Mouse (Mus musculus): ENCODE data around the gene Prkar1a. TPM values are rescaled to one million over a fixed set of nuclear protein-coding genes. Genes with fewer than 3 reads are reported as not detected.
"Not testable (repeated sequence)": the region's sequence is repeated elsewhere in the genome, so short reads cannot be mapped to it uniquely, and the experiment has no call there.

Prkar1a gene
- polyA plus RNA-seq (2015; fragmentation: Nextera tagmentation; extraction: Ambion mirVana) = 472 and 496 TPM in 2 replicates

DNA sequence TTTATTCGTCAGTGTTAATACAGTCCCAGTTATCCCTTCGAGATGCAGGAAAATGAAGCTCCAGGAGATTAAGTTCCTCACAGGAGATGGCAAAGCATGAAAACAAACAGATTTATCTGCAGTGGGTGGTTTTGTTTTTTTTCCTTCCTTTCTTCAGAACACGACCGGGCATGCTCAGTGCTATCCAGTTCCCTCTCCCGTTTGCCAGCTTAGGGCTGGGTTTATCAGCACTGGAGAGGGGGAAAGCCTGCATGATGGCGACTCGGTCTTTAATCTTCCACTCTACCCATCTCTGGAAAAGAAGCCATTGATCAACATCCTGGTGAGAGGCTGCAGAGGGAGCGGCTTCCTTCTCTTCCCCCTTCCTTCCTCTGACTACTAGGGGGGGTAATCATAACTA is at the start of gene Prkar1a:
Gene Prkar1a, plus strand, starts transcription at position 200 of the 400 bp plus-strand sequence.
- H3K9me3 ChIP-seq = no peaks in the 10 kb centered on the region
- 41% methylated on average over 8 of the region's 8 CpGs for WGBS
- peak within 1 kb of the TSS; percentile 97 for H3K27ac ChIP-seq (replicated peaks)

DNA sequence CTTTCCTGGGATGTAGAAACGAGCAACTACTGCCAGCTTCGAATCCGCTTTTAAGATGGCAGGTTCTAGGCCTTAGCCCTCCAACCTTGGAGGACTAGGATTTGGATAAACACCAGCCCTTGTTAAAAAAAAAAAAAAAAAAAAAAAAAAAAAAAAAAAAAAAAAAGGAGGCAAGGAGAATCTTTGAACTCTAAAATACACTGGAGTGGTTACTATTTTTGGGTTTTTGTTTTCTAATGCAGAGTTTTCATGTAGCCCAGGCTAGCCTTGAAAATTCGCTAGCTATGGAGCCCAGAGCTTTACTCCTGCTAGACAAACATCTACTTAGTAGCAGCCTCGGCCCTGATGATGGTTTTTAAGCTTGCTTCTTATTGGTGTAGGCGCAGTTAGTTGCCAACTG is 41.6 kb upstream of the Prkar1a start:
- no peaks in the 10 kb centered on the region for H3K36me3 ChIP-seq

More for the DNA sequence above, at the start of gene Prkar1a:
- Histone ChIP-seq H3K4me1 (peaks cover 43% of the 10 kb centered on the region), H3K27me3 (no peaks in the 10 kb centered on the region), H3K9ac (replicated peaks) (peak within 1 kb of the TSS; percentile 96), H3K4me3 (peak within 1 kb of the TSS; percentile 79), H3K36me3 (peaks cover 7% of the 10 kb centered on the region; the same call in 1 of the 2 replicates), H3K4me2 (replicated peaks) (peak within 1 kb of the TSS; percentile 63)
- ATAC-seq (replicated peaks) = no peak

DNA sequence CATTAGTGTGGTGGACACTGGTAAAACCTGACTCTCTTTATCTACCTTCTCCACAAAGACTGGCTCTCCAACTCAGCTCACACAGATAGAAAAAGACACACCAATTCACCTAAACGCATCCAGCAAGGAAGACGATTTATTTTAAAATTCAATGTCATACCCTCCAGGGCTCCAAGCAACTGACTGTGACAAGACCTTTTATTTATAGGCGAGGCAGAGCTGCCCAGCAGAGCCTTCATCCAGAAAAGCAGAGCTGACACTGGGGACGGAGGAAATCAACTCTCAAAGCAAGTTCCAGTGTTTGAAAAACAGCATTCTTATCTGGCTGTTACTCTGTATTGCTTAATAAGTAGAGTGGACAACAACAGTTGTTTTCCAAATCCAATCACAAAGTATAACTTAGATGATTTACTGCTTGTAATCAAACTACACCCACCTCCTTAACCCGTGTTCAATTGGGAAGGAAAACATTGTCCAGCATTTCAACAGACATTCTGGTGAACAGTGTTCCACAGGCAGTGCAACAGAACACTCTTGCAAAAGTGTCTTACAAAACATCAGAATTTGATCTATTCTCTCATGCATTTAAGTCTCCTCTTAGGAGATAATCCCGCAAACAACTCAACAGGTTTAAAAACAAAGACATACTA is 40.1 kb upstream of the Prkar1a start:
- WGBS = 85% methylated on average over 6 of the region's 6 CpGs
- no peak overlapping the region for H3K27ac ChIP-seq (replicated peaks)
- H3K27me3 ChIP-seq = 0 out of 2 replicates have a peak, but pooled peaks cover 7% of the 10 kb centered on the region
- no peak for ATAC-seq (replicated peaks)
- H3K9me3 ChIP-seq = no peaks in the 10 kb centered on the region
- no peak overlapping the region for H3K4me3 ChIP-seq
- no peak overlapping the region for H3K4me2 ChIP-seq (replicated peaks)
- no peak overlapping the region for H3K9ac ChIP-seq (replicated peaks)
- peaks cover 13% of the 10 kb centered on the region for H3K4me1 ChIP-seq
- H3K36me3 ChIP-seq = no peaks in the 10 kb centered on the region

More for the DNA sequence above, 41.6 kb upstream of the Prkar1a start:
- ATAC-seq (replicated peaks) = no peak
- Histone ChIP-seq H3K4me2 (replicated peaks) (no peak overlapping the region), H3K9me3 (no peaks in the 10 kb centered on the region), H3K9ac (replicated peaks) (no peak overlapping the region), H3K4me1 (peaks cover 13% of the 10 kb centered on the region), H3K27ac (replicated peaks) (no peak overlapping the region), H3K27me3 (no peaks in the 10 kb centered on the region), H3K4me3 (no peak overlapping the region)
- 71% methylated on average over 6 of the region's 6 CpGs for WGBS

DNA sequence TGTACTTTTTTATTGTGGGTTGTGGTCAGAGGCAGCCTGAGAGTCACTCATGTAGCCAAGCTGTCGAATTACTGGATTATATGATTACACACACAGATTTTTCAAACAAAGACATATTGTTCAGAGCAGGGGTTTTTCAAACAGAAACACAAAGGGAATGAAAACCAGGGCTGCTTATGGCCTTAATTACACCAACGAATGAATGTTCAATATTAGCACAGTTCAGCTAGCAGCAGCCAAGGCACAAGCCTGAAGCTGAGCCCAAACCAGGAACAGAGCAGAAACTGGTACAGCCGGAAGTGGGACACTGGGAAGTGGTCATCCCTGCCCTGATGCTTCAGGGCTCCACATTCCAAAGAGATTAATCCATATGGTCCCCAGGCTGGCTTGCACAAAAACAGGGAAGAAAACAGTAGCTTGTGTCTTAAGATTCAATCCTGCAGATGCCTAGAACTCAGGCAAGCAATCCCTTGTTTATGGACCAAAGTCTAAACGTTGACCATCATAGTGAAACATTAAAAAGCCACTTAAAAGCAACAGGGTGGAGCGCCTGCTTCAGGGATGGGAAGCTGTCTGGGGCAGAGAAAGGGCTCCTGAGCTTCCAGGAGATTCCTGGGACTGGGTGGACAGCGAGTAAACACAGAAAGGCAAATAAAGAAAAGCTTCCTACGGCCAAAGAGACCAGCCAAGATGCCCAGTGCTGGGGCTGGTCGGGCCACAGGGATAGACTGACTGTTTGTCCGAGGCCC is 39.0 kb upstream of the Prkar1a start:
- Histone ChIP-seq H3K27ac (replicated peaks) (no peak overlapping the region), H3K4me1 (peaks cover 13% of the 10 kb centered on the region)

DNA sequence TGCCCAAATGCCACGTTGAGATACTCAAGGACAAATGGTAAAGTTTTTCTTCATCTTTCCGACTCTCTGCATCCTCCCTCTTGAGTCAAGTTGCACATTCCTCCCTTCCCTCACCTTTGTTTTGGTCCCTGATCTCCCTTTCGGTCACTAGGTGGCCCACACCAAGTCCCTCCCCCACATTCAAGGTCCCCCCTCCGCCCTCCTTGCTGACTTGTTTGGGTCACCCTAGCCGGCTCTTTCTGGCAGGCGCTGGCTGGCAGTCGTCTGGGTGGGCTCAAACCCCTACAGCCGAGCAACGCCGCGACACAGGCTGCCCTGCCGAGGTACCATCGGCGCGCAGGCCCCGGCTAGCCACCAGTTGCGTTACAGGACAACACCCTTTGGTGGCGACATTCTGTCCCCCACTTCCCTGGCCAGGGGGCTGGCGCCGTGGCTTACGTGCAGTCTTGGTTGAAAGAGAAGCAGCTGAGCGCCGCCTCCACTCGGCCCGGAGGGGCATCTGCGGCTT is 38.4 kb upstream of the Prkar1a start:
- H3K36me3 ChIP-seq = no peaks in the 10 kb centered on the region
- peaks cover 13% of the 10 kb centered on the region for H3K4me1 ChIP-seq

More for the DNA sequence above, 39.0 kb upstream of the Prkar1a start:
- H3K36me3 ChIP-seq = no peaks in the 10 kb centered on the region
- 0 out of 2 replicates have a peak, but pooled peaks cover 7% of the 10 kb centered on the region for H3K27me3 ChIP-seq
- WGBS = 7% methylated on average over 9 of the region's 9 CpGs
- no peaks in the 10 kb centered on the region for H3K9me3 ChIP-seq
- H3K9ac ChIP-seq (replicated peaks) = peak overlapping the region; percentile 56
- no peak for ATAC-seq (replicated peaks)
- peak overlapping the region; percentile 80 for H3K4me2 ChIP-seq (replicated peaks)
- peak overlapping the region; percentile 68 for H3K4me3 ChIP-seq

DNA sequence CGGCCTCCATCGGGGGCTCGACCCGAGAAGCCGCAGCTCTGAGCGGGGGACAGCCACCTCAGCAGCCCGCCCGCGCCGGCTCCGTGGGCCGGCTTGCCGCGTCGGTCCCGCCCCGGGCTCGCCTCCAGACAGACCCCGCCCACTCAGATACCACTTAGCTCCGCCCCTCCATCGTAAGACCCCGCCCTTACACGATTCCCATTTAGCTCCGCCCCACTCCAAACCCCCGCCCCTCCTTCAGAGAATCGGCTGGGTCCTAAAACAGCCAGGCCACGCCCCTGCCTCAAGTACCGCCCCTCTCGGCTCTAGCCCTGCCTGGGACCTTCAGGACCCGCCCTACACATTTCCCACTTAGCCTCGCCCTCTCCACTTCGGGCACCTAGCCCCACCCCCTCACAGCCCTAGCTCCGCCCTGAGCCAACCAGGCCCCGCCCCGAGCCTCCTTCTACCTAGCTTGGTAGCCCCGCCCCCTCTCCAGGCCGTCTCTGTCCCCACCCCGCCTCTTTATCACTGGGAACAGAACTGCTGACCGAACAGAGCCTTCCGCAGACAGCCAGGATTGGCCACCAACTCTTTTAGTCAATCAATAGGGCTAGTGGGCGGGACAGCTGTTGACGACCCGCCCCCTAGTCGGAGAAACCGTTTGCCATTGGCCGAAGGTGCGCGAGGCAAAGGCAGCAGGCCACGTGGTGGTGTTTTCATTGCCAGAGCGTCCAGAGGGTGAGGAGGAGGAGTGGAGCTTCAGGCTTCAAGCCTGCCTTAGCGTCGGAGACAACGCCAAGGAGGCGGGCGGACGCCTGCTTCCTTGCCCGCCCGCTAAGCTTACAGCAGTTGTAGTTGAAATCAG is 37.7 kb upstream of the Prkar1a start, which contains the start of gene Wipi1:
Gene Wipi1, minus strand, starts transcription at position 665 of the 847 bp plus-strand sequence.
- Histone ChIP-seq H3K9me3 (no peaks in the 10 kb centered on the region), H3K4me1 (peaks cover 14% of the 10 kb centered on the region), H3K9ac (replicated peaks) (peak within 1 kb of the TSS; percentile 56), H3K36me3 (no peaks in the 10 kb centered on the region), H3K4me3 (peak within 1 kb of the TSS; percentile 68), H3K27me3 (0 out of 2 replicates have a peak, but pooled peaks cover 7% of the 10 kb centered on the region), H3K27ac (replicated peaks) (peak within 1 kb of the TSS; percentile 47; the same call in 1 of the 2 replicates), H3K4me2 (replicated peaks) (peak within 1 kb of the TSS; percentile 80)
- peak; percentile 96 for ATAC-seq (replicated peaks)
- WGBS = under 1% methylated on average over 56 of the region's 58 CpGs

More for the DNA sequence above, 38.4 kb upstream of the Prkar1a start:
- Histone ChIP-seq H3K9ac (replicated peaks) (peak overlapping the region; percentile 56), H3K27ac (replicated peaks) (peak overlapping the region; percentile 47; the same call in 1 of the 2 replicates), H3K4me2 (replicated peaks) (peak overlapping the region; percentile 80), H3K9me3 (no peaks in the 10 kb centered on the region), H3K27me3 (0 out of 2 replicates have a peak, but pooled peaks cover 7% of the 10 kb centered on the region), H3K4me3 (peak overlapping the region; percentile 68)
- no peak; the same call in 1 of the 2 replicates for ATAC-seq (replicated peaks)
- WGBS = 0% methylated on average over 26 of the region's 26 CpGs

DNA sequence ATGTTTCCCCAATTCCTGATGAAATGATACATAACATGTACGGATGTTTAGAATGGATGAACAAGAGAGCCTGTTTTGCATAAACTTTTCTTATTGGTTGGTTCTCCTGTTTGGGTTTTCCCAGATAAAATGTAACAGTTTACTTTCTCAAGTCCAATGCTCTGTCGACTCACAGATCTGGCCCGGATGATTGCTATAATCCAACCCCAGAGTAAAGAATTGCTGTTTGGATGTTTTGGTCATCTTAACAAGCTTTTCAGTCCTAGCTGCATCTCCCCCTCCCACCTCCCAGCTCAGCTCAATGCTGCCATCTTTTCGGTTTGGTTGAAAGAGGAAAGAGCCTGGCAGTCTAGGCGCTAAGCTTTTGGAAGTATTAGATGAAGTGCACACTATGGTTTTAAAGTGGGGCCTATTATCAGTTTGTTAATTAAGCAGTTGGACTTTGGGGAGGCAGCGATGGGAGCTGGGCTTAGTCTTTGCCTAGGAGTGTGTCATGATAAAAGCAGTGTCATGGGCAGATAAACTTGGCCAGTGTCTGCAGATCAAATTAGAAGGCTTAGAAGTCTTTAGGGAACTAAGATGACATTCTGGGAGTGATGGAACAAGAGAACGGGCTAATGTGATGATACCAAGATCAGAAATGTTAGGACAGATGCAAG is 36.2 kb upstream of the Prkar1a start:
- H3K9me3 ChIP-seq = no peaks in the 10 kb centered on the region
- H3K36me3 ChIP-seq = no peaks in the 10 kb centered on the region
- H3K27me3 ChIP-seq = 0 out of 2 replicates have a peak, but pooled peaks cover 7% of the 10 kb centered on the region
- no peak for ATAC-seq (replicated peaks)
- no peak overlapping the region for H3K4me2 ChIP-seq (replicated peaks)
- H3K9ac ChIP-seq (replicated peaks) = no peak overlapping the region
- H3K4me1 ChIP-seq = peaks cover 18% of the 10 kb centered on the region
- no peak overlapping the region for H3K27ac ChIP-seq (replicated peaks)
- 58% methylated on average over 7 of the region's 7 CpGs for WGBS
- H3K4me3 ChIP-seq = no peak overlapping the region

DNA sequence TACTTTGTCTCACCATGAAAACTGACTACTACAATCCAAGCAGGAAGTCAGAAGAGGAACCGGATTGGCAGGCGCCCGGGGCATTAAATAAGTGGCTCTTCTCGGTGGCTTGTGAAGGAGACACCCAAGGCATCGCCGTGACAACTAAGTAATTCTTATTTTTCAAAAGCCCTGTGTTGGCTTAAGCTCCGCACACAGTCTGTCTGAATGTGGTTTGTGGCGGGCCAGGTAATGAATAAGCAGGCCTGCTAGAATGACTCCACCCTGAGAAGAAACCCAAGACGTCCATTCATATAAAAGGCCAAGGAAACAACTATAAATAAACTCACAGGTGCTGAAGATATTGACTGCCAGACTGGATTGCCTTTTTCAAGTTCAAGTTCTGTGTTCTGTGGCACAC is 33.9 kb upstream of the Prkar1a start:
- no peaks in the 10 kb centered on the region for H3K9me3 ChIP-seq
- H3K4me2 ChIP-seq (replicated peaks) = no peak overlapping the region
- 51% methylated on average over 9 of the region's 9 CpGs for WGBS
- no peak for ATAC-seq (replicated peaks)
- no peak overlapping the region for H3K4me3 ChIP-seq
- no peak overlapping the region for H3K27ac ChIP-seq (replicated peaks)
- H3K36me3 ChIP-seq = no peaks in the 10 kb centered on the region
- no peak overlapping the region for H3K9ac ChIP-seq (replicated peaks)
- peaks cover 11% of the 10 kb centered on the region for H3K4me1 ChIP-seq
- H3K27me3 ChIP-seq = 0 out of 2 replicates have a peak, but pooled peaks cover 7% of the 10 kb centered on the region

DNA sequence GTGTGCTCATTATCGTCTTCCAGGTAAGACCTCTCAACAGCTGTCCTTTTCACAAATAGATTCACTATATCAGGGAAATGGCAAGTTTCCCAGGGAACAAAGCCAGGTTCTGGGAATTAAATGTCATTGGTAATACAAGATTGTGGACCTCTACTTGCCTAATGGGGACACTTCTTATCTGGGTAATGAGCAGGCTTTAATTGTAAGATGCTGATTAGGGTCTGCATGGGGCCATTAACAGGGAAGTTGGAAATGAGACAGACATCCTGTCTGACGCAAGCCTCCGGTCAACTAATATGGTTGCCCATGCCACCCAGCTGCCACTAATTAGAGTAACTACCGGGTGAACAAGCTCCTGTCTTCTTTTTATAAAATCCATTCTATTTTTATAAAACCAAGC is 32.9 kb upstream of the Prkar1a start:
- H3K27ac ChIP-seq (replicated peaks) = no peak overlapping the region; the same call in 1 of the 2 replicates
- 34% methylated on average over 4 of the region's 4 CpGs for WGBS
- peaks cover 5% of the 10 kb centered on the region for H3K4me1 ChIP-seq
- H3K9ac ChIP-seq (replicated peaks) = no peak overlapping the region
- 0 out of 2 replicates have a peak, but pooled peaks cover 7% of the 10 kb centered on the region for H3K27me3 ChIP-seq
- no peak for ATAC-seq (replicated peaks)
- H3K9me3 ChIP-seq = no peaks in the 10 kb centered on the region
- H3K4me2 ChIP-seq (replicated peaks) = no peak overlapping the region
- no peaks in the 10 kb centered on the region for H3K36me3 ChIP-seq
- no peak overlapping the region for H3K4me3 ChIP-seq

DNA sequence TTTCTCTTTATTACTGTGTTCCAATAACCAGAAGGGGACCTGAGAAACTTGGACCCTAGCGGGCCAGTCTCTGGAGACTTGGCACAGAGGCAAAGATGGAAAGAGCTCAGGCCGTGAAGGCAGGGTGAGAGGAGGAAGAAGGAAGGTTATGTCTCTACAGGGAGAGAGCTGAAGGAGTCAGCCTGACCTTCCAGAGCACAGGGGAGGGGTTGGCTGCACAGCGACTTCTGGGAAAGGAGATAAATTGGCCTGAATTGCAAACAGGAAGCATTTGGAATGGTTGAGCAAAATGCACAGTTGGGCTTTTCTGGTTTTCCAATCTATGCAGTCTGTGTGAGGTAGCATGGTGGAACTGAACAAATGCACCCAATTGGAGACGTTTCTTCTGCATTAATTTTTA is 32.4 kb upstream of the Prkar1a start:
- Histone ChIP-seq H3K4me3 (no peak overlapping the region), H3K9me3 (no peaks in the 10 kb centered on the region), H3K27me3 (0 out of 2 replicates have a peak, but pooled peaks cover 7% of the 10 kb centered on the region), H3K9ac (replicated peaks) (no peak overlapping the region), H3K4me1 (peaks cover 5% of the 10 kb centered on the region), H3K27ac (replicated peaks) (no peak overlapping the region; the same call in 1 of the 2 replicates), H3K36me3 (no peaks in the 10 kb centered on the region), H3K4me2 (replicated peaks) (no peak overlapping the region)
- ATAC-seq (replicated peaks) = no peak
- 50% methylated on average over 4 of the region's 4 CpGs for whole genome bisulfite sequencing

DNA sequence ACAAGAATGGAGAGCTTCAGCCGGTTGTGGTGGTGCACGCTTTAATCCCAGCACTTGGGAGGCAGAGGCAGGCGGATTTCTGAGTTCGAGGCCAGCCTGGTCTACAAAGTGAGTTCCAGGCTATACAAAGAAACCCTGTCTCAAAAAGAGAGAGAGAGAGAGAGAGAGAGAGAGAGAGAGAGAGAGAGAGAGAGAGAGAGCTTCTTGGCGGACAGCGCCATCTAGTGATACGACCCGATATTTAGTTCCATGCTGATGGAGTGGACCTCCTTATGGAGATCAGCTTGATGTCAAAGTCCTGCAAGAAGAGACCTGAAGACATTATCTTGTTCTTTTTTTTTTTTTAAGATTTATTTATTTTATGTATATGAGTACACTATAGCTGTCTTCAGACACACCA is 30.1 kb upstream of the Prkar1a start:
- not testable (repeated sequence) for H3K27ac ChIP-seq (replicated peaks); H3K4me3 ChIP-seq; H3K27me3 ChIP-seq; H3K36me3 ChIP-seq; ATAC-seq (replicated peaks); H3K9me3 ChIP-seq; H3K4me2 ChIP-seq (replicated peaks); H3K9ac ChIP-seq (replicated peaks); H3K4me1 ChIP-seq
- WGBS = 35% methylated on average over 8 of the region's 8 CpGs

Data from forebrain, embryonic 15.5 days (tissue).